In genomic region chr9:99357561-99357920, GRCm38 (mm10) we compare ENCODE assay signal across 8 mouse cellular contexts. TPM values are rescaled to one million over a fixed set of nuclear protein-coding genes. Genes with fewer than 3 reads are reported as not detected.
DNase-seq lines count a peak whose midpoint lies in the region; ATAC-seq and TF ChIP-seq lines count a peak whose summit lies in the region.

No protein-coding gene starts in this region.

- 4% methylated on average over 19 of the region's 19 CpGs for WGBS in lung, embryonic 14.5 days
- WGBS in forebrain, embryonic 11.5 days = 4% methylated on average over 19 of the region's 19 CpGs
- 6% methylated on average over 19 of the region's 19 CpGs for WGBS in limb, embryonic 12.5 days
- 5% methylated on average over 19 of the region's 19 CpGs for WGBS in kidney, adult 2 months

- peak overlapping the region; percentile 43 for H3K9ac ChIP-seq in lung, embryonic 14.5 days
- H3K9ac ChIP-seq in forebrain, embryonic 11.5 days (ENCODE audit: low read length) = peak overlapping the region; percentile 17; the same call in 1 of the 2 replicates
- peak overlapping the region; percentile 50; the same call in 1 of the 2 replicates for H3K9ac ChIP-seq in limb, embryonic 12.5 days (replicated peaks)

- peak overlapping the region; percentile 90 for H3K4me2 ChIP-seq in lung, embryonic 14.5 days
- H3K4me2 ChIP-seq in forebrain, embryonic 11.5 days (ENCODE audit: low read depth, low read length, severe bottlenecking) = peak overlapping the region; percentile 92
- H3K4me2 ChIP-seq in limb, embryonic 12.5 days = peak overlapping the region; percentile 93

- H3K27me3 ChIP-seq in lung, embryonic 14.5 days (ENCODE audit: insufficient read depth, low read length) = peaks cover 36% of the 10 kb centered on the region
- peaks cover 28% of the 10 kb centered on the region for H3K27me3 ChIP-seq in forebrain, embryonic 11.5 days (ENCODE audit: control insufficient read depth, insufficient read depth, low read length)
- H3K27me3 ChIP-seq in limb, embryonic 12.5 days = peaks cover 56% of the 10 kb centered on the region
- H3K27me3 ChIP-seq in kidney, adult 2 months (replicated peaks; ENCODE audit: control insufficient read depth, insufficient read depth, low read length) = no peaks in the 10 kb centered on the region; the same call in 1 of the 2 replicates

- no peak for TF ChIP-seq POLR2A in kidney, adult 2 months (IDR thresholded peaks at IDR 0.05; ENCODE audit: low read depth, low read length)

- H3K27ac ChIP-seq in lung, embryonic 14.5 days (ENCODE audit: low read depth) = no peak overlapping the region
- H3K27ac ChIP-seq in forebrain, embryonic 11.5 days (ENCODE audit: low read depth, low read length) = no peak overlapping the region
- H3K27ac ChIP-seq in limb, embryonic 12.5 days = no peak overlapping the region
- H3K27ac ChIP-seq in kidney, adult 2 months (ENCODE audit: insufficient read depth, low read depth, low read length) = no peak overlapping the region

- ATAC-seq in lung, embryonic 14.5 days (ENCODE audit: insufficient read depth) = peak; percentile 58
- no peak for ATAC-seq in forebrain, embryonic 11.5 days (replicated peaks; ENCODE audit: low FRiP score)
- 0 out of 2 replicates have a peak, but pooled peaks have one; percentile 7 for ATAC-seq in limb, embryonic 12.5 days (ENCODE audit: insufficient number of reproducible peaks, insufficient read depth, low FRiP score, low TSS enrichment, low read depth)
- no peak for ATAC-seq in megakaryocyte-erythroid progenitor cell, adult 5-6 weeks (replicated peaks; ENCODE audit: low FRiP score, low TSS enrichment, poor library complexity, severe bottlenecking)

- no peaks in the 10 kb centered on the region for H3K36me3 ChIP-seq in lung, embryonic 14.5 days (ENCODE audit: insufficient read depth)
- H3K36me3 ChIP-seq in forebrain, embryonic 11.5 days (ENCODE audit: control insufficient read depth, insufficient read depth, low read length) = no peaks in the 10 kb centered on the region
- no peaks in the 10 kb centered on the region for H3K36me3 ChIP-seq in limb, embryonic 12.5 days
- H3K36me3 ChIP-seq in kidney, adult 2 months (ENCODE audit: control insufficient read depth, insufficient read depth, low read length) = no peaks in the 10 kb centered on the region

- no peaks in the 10 kb centered on the region for H3K9me3 ChIP-seq in lung, embryonic 14.5 days (ENCODE audit: low read depth, low read length)
- no peaks in the 10 kb centered on the region for H3K9me3 ChIP-seq in forebrain, embryonic 11.5 days (ENCODE audit: control insufficient read depth, low read length)
- no peaks in the 10 kb centered on the region for H3K9me3 ChIP-seq in limb, embryonic 12.5 days

- TF ChIP-seq CTCF in lung, embryonic 14.5 days (IDR thresholded peaks at IDR 0.05; ENCODE audit: low read depth) = no peak
- no peak for TF ChIP-seq CTCF in kidney, adult 2 months (conservative IDR thresholded peaks at IDR 0.05; ENCODE audit: insufficient read depth, insufficient read length, low read depth, low read length)

- peak overlapping the region; percentile 44 for H3K4me3 ChIP-seq in lung, embryonic 14.5 days (ENCODE audit: low read depth, low read length)
- H3K4me3 ChIP-seq in forebrain, embryonic 11.5 days (ENCODE audit: low read depth, low read length) = peak overlapping the region; percentile 39
- peak overlapping the region; percentile 48 for H3K4me3 ChIP-seq in limb, embryonic 12.5 days (replicated peaks)
- no peak overlapping the region for H3K4me3 ChIP-seq in kidney, adult 2 months (ENCODE audit: insufficient read depth, low read depth, low read length)

- 0 out of 2 replicates have a peak, but pooled peaks cover 3% of the 10 kb centered on the region for H3K4me1 ChIP-seq in lung, embryonic 14.5 days (ENCODE audit: insufficient read depth)
- 0 out of 2 replicates have a peak, but pooled peaks cover 4% of the 10 kb centered on the region for H3K4me1 ChIP-seq in forebrain, embryonic 11.5 days (replicated peaks; ENCODE audit: control insufficient read depth, insufficient read depth, low read length)
- H3K4me1 ChIP-seq in limb, embryonic 12.5 days (replicated peaks) = peaks cover 13% of the 10 kb centered on the region
- no peaks in the 10 kb centered on the region for H3K4me1 ChIP-seq in kidney, adult 2 months (ENCODE audit: control insufficient read depth, insufficient read depth, low read length)

- DNase-seq in lung, embryonic 14.5 days = peak; percentile 36
- DNase-seq in lung, postnatal 10 days = no peak
- DNase-seq in forebrain, embryonic 11.5 days (ENCODE audit: low spot score) = no peak
- DNase-seq in retina, postnatal 1 day = peak; percentile 61
- DNase-seq in kidney, adult 11 months = no peak
- no peak for DNase-seq in kidney, adult 2 months

RNA-seq across cellular contexts. Expression of gene Esyt3, which starts 0.8 kb away (rescaled TPM):
- polyA plus RNA-seq in lung, embryonic 14.5 days (2014; fragmentation: Nextera tagmentation; extraction: Ambion mirVana) = 1.1 and 1.2 TPM in 2 replicates
- 0.35 TPM in 2 replicates for polyA plus RNA-seq in forebrain, embryonic 11.5 days (2014; fragmentation: Nextera tagmentation; extraction: Ambion mirVana)
- 0.37 and 0.63 TPM in 2 replicates for polyA plus RNA-seq in limb, embryonic 12.5 days (2016; fragmentation: Nextera tagmentation; extraction: Ambion mirVana)
- not detected in 2 replicates for total RNA-seq in megakaryocyte-erythroid progenitor cell, adult 5-6 weeks (2014; fragmentation: Nextera tagmentation)
- total RNA-seq in megakaryocyte-erythroid progenitor cell, adult 5-6 weeks (2017) = not detected in 2 replicates
- polyA plus RNA-seq in kidney, adult 2 months (2012; rRNA removed) = 0.38 and 0.61 TPM in 2 replicates

Comparison
In these comparisons a context has a peak if more than half of its experiments do, and no peak if none do; other contexts are left out.
1. DNase-seq: peak in lung, embryonic 14.5 days (single experiment) and retina, postnatal 1 day (single experiment); none in lung, postnatal 10 days (single experiment), forebrain, embryonic 11.5 days (single experiment), kidney, adult 11 months (single experiment) and kidney, adult 2 months (single experiment).
2. ATAC-seq: peak in lung, embryonic 14.5 days (single experiment) and limb, embryonic 12.5 days (single experiment); none in forebrain, embryonic 11.5 days (single experiment) and megakaryocyte-erythroid progenitor cell, adult 5-6 weeks (single experiment).
3. Peak in every context shown above with its lines, with median percentiles within 50 percentile points of each other: H3K4me2 ChIP-seq and H3K9ac ChIP-seq.